Mouse (Mus musculus): ENCODE data around the gene Mpz.

- TF ChIP-seq CTCF (IDR thresholded peaks at IDR 0.05; ENCODE audit: low read depth, low read length) (no peak), GATA1 (IDR thresholded peaks at IDR 0.05; ENCODE audit: borderline replicate concordance, low read length) (no peak), TAL1 (conservative IDR thresholded peaks at IDR 0.05; ENCODE audit: low read depth, low read length) (no peak), POLR2AphosphoS5 (IDR thresholded peaks at IDR 0.05; ENCODE audit: insufficient replicate concordance, low read depth, low read length) (no peak), GATA2 (IDR thresholded peaks at IDR 0.05; ENCODE audit: borderline replicate concordance, low read depth, low read length) (no peak)
Measured at GRCm38 (mm10) chr1:171112986-171113385, 37.5 kb upstream of the Mpz start.

Measured in G1E (cell line).